In the genomic region with DNA sequence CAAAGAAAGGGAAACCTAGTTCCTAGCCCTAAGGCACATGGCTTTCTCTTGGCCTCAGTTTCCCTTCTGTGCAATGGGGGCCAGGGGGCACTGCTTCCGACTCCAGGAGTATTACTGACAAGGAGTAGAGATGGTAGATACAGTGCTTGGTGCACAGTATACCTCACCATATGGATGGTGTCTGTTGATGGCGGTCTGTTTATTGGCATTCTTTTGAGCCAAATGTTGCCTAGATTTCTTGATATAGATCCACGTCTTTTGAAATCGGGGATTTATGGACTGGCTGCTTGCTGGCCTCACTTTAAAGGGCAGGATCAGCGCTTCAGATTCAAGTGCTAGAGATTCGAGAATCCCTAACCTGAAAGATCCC, we compare ENCODE assay signal across 9 mouse cellular contexts. TPM values are rescaled to one million over a fixed set of nuclear protein-coding genes. Genes with fewer than 3 reads are reported as not detected.
DNase-seq lines count a peak whose midpoint lies in the region; ATAC-seq lines count a peak whose summit lies in the region.
"Had no signal": no experiment of that assay in that cellular context is flagged by ENCODE, and none has a peak within 500 bp of the region (broad histone marks: within the 10 kb centered on the region; RNA-seq: fewer than 3 reads in every experiment).

No protein-coding gene starts in this region.

- peaks cover 96% of the 10 kb centered on the region for H3K4me1 ChIP-seq in heart, embryonic 13.5 days
- peaks cover 35% of the 10 kb centered on the region for H3K4me1 ChIP-seq in brown adipose tissue, adult 24 weeks (ENCODE audit: control insufficient read depth, insufficient read depth, insufficient read length, low read length)
- H3K4me1 ChIP-seq in hindbrain, embryonic 15.5 days (replicated peaks) = peaks cover 67% of the 10 kb centered on the region
- peaks cover 57% of the 10 kb centered on the region for H3K4me1 ChIP-seq in midbrain, embryonic 14.5 days (ENCODE audit: control insufficient read depth, insufficient read depth, low read length)

- intact Hi-C loops in left cerebral cortex, postnatal 14 days (cut with DNase I) = no loop called here

- no peaks in the 10 kb centered on the region for H3K27me3 ChIP-seq in heart, embryonic 13.5 days (replicated peaks)
- H3K27me3 ChIP-seq in hindbrain, embryonic 15.5 days = peaks cover 5% of the 10 kb centered on the region
- H3K27me3 ChIP-seq in midbrain, embryonic 14.5 days (ENCODE audit: control insufficient read depth, insufficient read depth, low read length) = peaks cover 7% of the 10 kb centered on the region; the same call in 1 of the 2 replicates

- ATAC-seq in heart, embryonic 13.5 days (ENCODE audit: extremely low read depth, insufficient number of reproducible peaks, low FRiP score, low TSS enrichment) = no peak
- no peak; the same call in 1 of the 2 replicates for ATAC-seq in hindbrain, embryonic 15.5 days (ENCODE audit: low FRiP score, low read depth)
- peak; percentile 7; the same call in 1 of the 2 replicates for ATAC-seq in midbrain, embryonic 14.5 days (ENCODE audit: low FRiP score, low TSS enrichment)

- 47% methylated on average over 6 of the region's 6 CpGs for WGBS in heart, embryonic 13.5 days
- WGBS in hindbrain, embryonic 15.5 days = 51% methylated on average over 6 of the region's 6 CpGs
- WGBS in midbrain, embryonic 14.5 days = 66% methylated on average over 6 of the region's 6 CpGs

- H3K9ac ChIP-seq in heart, embryonic 13.5 days = peak overlapping the region; percentile 72
- no peak overlapping the region for H3K9ac ChIP-seq in hindbrain, embryonic 15.5 days
- no peak overlapping the region for H3K9ac ChIP-seq in midbrain, embryonic 14.5 days (replicated peaks; ENCODE audit: low read length)

- peak overlapping the region; percentile 27 for H3K4me3 ChIP-seq in heart, embryonic 13.5 days
- H3K4me3 ChIP-seq in brown adipose tissue, adult 24 weeks (ENCODE audit: insufficient read depth, low read depth, low read length) = no peak overlapping the region
- no peak overlapping the region for H3K4me3 ChIP-seq in hindbrain, embryonic 15.5 days
- no peak overlapping the region for H3K4me3 ChIP-seq in midbrain, embryonic 14.5 days (replicated peaks; ENCODE audit: low read depth, low read length)

- H3K4me2 ChIP-seq in heart, embryonic 13.5 days = peak overlapping the region; percentile 61
- H3K4me2 ChIP-seq in hindbrain, embryonic 15.5 days = peak overlapping the region; percentile 51
- H3K4me2 ChIP-seq in midbrain, embryonic 14.5 days (ENCODE audit: low read length) = peak overlapping the region; percentile 50

- H3K27ac ChIP-seq in heart, embryonic 13.5 days (replicated peaks) = peak overlapping the region; percentile 97
- H3K27ac ChIP-seq in brown adipose tissue, adult 24 weeks (replicated peaks; ENCODE audit: low read depth, low read length) = peak overlapping the region; percentile 70
- H3K27ac ChIP-seq in hindbrain, embryonic 15.5 days (replicated peaks) = peak overlapping the region; percentile 82
- H3K27ac ChIP-seq in midbrain, embryonic 14.5 days (replicated peaks; ENCODE audit: low read depth, low read length) = 0 out of 2 replicates have a peak overlapping the region, but pooled peaks have one; percentile 58

- no peak for DNase-seq in heart, adult 18-20 months
- no peak for DNase-seq in midbrain, embryonic 14.5 days
- DNase-seq in left cerebral cortex, postnatal 14 days (ENCODE audit: low spot score in 2 of 2) = no peak
- no peak for DNase-seq in adrenal gland, postnatal 10 days
- DNase-seq in ovary, postnatal 14 days (ENCODE audit: low spot score) = no peak

- H3K9me3 ChIP-seq in heart, embryonic 13.5 days = no peaks in the 10 kb centered on the region
- no peaks in the 10 kb centered on the region for H3K9me3 ChIP-seq in hindbrain, embryonic 15.5 days
- H3K9me3 ChIP-seq in midbrain, embryonic 14.5 days (ENCODE audit: control insufficient read depth, low read length) = no peaks in the 10 kb centered on the region

- H3K36me3 ChIP-seq in heart, embryonic 13.5 days = no peaks in the 10 kb centered on the region; the same call in 1 of the 2 replicates
- no peaks in the 10 kb centered on the region for H3K36me3 ChIP-seq in hindbrain, embryonic 15.5 days
- H3K36me3 ChIP-seq in midbrain, embryonic 14.5 days (ENCODE audit: control insufficient read depth, insufficient read depth, low read length) = no peaks in the 10 kb centered on the region

RNA-seq across cellular contexts. Expression of a gene that starts 18.0 kb away (rescaled TPM):
- polyA plus RNA-seq in heart, embryonic 13.5 days (2015; fragmentation: Nextera tagmentation; extraction: Ambion mirVana) = 13.3 and 13.7 TPM in 2 replicates
- total RNA-seq in heart, adult 18-20 months (2021) = 1 to 10 TPM; 8.3 to 9.1 TPM
- polyA plus RNA-seq in brown adipose tissue, adult 24 weeks (2012; ENCODE audit: insufficient read depth, insufficient read length, missing spikeins) = 1.9 and 4.3 TPM in 2 replicates
- polyA plus RNA-seq in hindbrain, embryonic 15.5 days (2015; fragmentation: Nextera tagmentation; extraction: Ambion mirVana) = 3.7 and 4.2 TPM in 2 replicates
- polyA plus RNA-seq in midbrain, embryonic 14.5 days (2014; fragmentation: Nextera tagmentation; extraction: Ambion mirVana) = 1.8 and 2.4 TPM in 2 replicates
- 1 to 10 TPM; 1.2 to 1.3 TPM for total RNA-seq in left cerebral cortex, postnatal 14 days (2021)
- total RNA-seq in adrenal gland, postnatal 10 days (2021) = 1 to 10 TPM; 7.0 to 7.9 TPM
- total RNA-seq: monocyte, adult 5-6 weeks had no signal
